Mouse (Mus musculus): ENCODE data around the gene Igsf3. TPM values are rescaled to one million over a fixed set of nuclear protein-coding genes. Genes with fewer than 3 reads are reported as not detected.

Gene Igsf3
- polyA plus RNA-seq, 1 experiment from 2014 or later = 37.2 TPM

DNA sequence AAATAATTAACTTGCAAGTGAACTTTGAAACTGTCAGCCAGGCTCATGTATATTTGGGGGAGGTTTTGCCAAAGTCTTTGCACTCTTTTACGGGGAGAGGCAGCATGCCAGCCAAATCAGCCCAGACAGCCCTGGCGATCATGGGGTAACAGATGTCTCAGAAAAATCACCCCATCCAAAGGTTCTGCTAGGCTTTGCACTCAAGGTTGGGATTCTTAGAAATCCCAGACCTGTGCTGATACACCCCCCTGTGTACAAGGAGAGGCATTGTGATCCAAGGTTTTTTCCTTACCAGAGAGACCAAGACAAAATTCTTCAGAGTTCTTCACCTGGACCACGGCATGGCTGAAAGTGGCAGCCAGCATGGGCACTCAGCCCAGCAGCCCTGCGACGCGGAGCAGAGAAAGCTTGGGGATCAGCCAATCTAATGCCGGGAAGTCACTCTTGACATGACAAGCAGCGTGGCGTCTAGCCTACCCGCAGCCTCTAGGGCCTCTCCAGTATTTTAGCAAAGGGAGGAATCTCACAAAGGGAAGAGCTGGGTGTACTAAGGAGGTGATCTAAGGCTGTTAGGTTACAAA lies 7.5 kb upstream of the Igsf3 start:
- no peak for ATAC-seq

DNA sequence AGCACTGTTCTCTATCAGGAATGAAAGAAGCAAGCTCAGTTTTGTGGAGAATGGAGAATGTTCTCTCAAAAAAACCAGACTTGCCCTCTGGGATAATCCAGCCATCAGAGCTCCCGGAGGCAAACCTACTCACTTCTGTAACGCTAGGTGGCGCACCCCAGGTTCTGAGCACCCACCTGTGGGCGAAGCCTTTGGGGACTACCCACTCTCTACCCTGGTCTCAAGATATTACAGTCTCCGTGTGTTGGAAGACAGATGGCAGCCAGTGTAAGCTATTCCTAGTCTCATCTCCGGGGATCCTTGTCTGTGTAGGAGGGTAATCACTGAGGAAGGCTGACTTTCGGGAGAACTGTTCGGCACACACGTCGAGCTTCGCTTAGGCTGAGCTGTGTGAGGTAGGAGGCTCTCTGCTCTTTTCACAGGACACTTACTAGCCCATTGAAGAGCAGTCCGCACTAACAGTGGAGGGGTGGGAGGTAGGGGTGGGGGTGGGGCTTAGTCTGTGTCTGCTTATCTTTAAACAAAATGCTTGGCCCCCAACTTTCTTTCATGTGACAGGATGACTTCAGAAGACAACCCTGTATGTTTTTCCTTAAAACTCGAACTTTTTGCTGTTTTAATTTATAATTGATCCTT lies 4.4 kb upstream of the Igsf3 start:
- DNase-seq (ENCODE audit: low read depth, low spot score) (no peak), ATAC-seq (no peak)
- no peaks in the 10 kb centered on the region for H3K27me3 ChIP-seq
- POLR2A ChIA-PET = interaction anchor here (1.1 kb wide), 1 partner anchor 46 kb away, joined by 3 read pairs; no protein-coding TSS in a partner anchor
- no peak for TF ChIP-seq CTCF (IDR thresholded peaks at IDR 0.05)
- CTCF ChIA-PET = interaction anchor here (0.6 to 2.5 kb wide), 37 partner anchors 11 to 441 kb away, joined by 3 to 25 read pairs (median 4); no protein-coding TSS in a partner anchor
- in situ Hi-C loops (cut with MboI; ENCODE audit: low pct_unique_long_range_greater_than_20kb) = no loop called here

More for the DNA sequence above, 7.5 kb upstream of the Igsf3 start:
- CTCF ChIA-PET = interaction anchor here (1.5 to 2.4 kb wide), 2 partner anchors 17 to 65 kb away, joined by 3 to 6 read pairs; no protein-coding TSS in a partner anchor
- in situ Hi-C loops (cut with MboI; ENCODE audit: low pct_unique_long_range_greater_than_20kb) = loop anchor here (5.0 kb wide), 2 partner anchors 52 to 93 kb away; no protein-coding TSS in a partner anchor
- no peak for TF ChIP-seq CTCF (IDR thresholded peaks at IDR 0.05)
- POLR2A ChIA-PET = no interaction called here
- no peaks in the 10 kb centered on the region for H3K27me3 ChIP-seq
- no peak for DNase-seq (ENCODE audit: low read depth, low spot score)

DNA sequence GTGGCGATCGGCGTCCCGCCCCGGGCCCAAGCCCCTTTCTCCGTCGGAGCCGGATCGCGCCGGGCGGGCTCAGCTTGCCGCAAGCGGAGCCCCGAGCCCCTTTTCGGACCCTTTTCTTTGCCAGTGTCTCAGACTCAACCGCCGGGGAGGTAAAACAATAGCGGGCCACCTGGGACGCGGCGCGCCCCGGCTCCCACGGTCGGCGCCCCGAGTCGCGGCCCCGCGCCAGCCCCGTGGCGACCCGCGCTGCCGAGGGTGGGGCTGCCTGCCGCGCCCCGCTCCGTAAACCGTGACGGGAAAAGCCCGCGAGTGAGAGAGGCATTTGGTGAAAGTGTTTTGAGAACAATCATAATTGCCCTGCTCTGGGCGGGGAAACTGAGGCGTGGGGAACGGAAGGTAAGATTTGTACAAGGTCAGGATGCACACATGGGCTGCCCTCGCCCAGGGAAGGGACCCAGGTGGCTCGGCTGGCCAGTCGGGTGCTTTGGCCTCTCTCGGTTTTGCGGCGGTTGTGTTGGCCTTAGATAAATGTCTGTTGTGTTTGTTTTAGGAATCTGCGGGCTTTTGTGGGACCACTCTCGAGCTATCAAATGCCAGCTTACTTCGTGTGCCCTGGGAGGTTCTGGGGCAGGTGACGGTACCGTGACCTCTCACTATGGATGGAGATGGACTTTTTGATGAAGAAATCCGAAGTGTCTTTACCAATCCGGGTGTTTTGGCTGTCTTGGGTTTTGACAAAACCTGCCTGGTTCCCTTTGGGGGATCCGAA lies 557 bp downstream of the Igsf3 start:
- in situ Hi-C loops (cut with MboI; ENCODE audit: low pct_unique_long_range_greater_than_20kb) = no loop called here
- POLR2A ChIA-PET = interaction anchor here (0.5 to 1.1 kb wide), 5 partner anchors 10 to 50 kb away, joined by 3 to 5 read pairs (median 3); no protein-coding TSS in a partner anchor
- ATAC-seq = peak; percentile 18
- no peaks in the 10 kb centered on the region for H3K27me3 ChIP-seq
- CTCF ChIA-PET = interaction anchor here (0.7 kb wide), 1 partner anchor 83 kb away, joined by 3 read pairs; no protein-coding TSS in a partner anchor
- no peak for TF ChIP-seq CTCF (IDR thresholded peaks at IDR 0.05)
- no peak for DNase-seq (ENCODE audit: low read depth, low spot score)

DNA sequence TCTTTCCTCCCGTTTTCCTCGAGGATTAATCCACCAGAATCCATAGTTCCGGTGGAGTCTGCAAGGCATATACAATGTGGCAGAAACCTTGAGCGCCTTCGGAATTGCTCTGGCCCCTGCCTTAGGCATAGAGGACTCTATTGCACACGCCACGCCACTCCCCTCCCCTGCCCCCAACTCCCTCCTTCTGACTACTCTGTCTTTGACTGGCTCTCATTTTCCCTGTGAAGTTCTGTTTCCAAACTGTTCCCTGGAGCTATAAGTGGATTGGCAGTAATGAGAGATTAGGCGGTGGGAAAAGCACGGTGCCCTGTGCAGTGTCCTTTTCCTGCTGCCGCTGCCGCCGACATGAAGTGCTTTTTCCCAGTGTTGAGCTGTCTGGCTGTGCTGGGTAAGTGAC lies 1.2 kb downstream of the Igsf3 start:
- ChIA-PET POLR2A (interaction anchor here (0.6 to 1.1 kb wide), 4 partner anchors 10 to 89 kb away, joined by 3 read pairs; no protein-coding TSS in a partner anchor), CTCF (interaction anchor here (0.7 to 1.0 kb wide), 2 partner anchors 74 to 82 kb away, joined by 3 to 4 read pairs; no protein-coding TSS in a partner anchor)
- no peaks in the 10 kb centered on the region for H3K27me3 ChIP-seq
- no peak for ATAC-seq
- in situ Hi-C loops (cut with MboI; ENCODE audit: low pct_unique_long_range_greater_than_20kb) = no loop called here
- DNase-seq (ENCODE audit: low read depth, low spot score) = no peak
- TF ChIP-seq CTCF (IDR thresholded peaks at IDR 0.05) = no peak

DNA sequence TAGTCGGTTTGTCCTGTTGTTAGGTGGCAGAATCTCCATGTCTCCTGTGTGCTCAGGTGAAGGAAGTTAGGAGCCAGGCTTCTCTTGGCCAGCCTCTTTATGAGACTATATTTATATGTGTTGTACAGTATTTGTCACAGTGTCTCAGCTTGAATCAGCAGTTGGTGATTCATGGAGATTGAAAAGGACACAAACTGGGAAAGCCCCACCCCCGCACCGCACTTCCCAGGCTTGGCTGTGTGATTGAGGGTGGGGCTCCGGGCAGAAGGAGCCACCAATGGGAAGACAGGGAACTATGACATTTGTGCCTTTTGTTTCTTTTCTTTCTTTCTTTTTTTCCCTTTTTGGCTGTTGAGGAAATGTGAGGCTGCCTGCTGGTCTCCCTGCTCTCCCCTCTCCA lies 2.9 kb downstream of the Igsf3 start:
- ATAC-seq (peak; percentile 14), DNase-seq (ENCODE audit: low read depth, low spot score) (no peak)
- in situ Hi-C loops (cut with MboI; ENCODE audit: low pct_unique_long_range_greater_than_20kb) = no loop called here
- CTCF ChIA-PET = no interaction called here
- no peak for TF ChIP-seq CTCF (IDR thresholded peaks at IDR 0.05)
- no peaks in the 10 kb centered on the region for H3K27me3 ChIP-seq
- POLR2A ChIA-PET = interaction anchor here (0.6 kb wide), 1 partner anchor 53 kb away, joined by 3 read pairs; no protein-coding TSS in a partner anchor

DNA sequence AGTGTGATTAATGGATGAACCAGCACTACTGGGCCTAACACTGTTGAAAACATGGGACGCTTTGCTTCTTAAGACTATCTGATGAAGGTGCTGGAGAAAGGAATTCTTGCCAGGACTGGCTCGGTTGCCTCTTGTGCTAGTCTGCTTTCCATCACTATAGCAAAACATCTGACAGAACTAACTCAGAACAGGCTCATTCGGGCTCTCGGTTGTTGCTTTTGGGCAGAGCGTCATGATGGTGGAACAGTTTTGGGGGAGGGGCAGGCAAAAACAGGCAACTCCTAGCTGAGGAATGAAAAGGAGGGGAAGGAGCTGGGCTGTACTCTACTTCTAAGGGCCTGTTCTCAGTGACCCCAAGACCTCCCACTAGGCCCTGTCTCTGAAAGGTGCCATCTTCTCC lies 4.8 kb downstream of the Igsf3 start:
- ATAC-seq = no peak
- no peak for TF ChIP-seq CTCF (IDR thresholded peaks at IDR 0.05)
- no peaks in the 10 kb centered on the region for H3K27me3 ChIP-seq
- in situ Hi-C loops (cut with MboI; ENCODE audit: low pct_unique_long_range_greater_than_20kb) = no loop called here
- no peak for DNase-seq (ENCODE audit: low read depth, low spot score)
- ChIA-PET POLR2A (no interaction called here), CTCF (interaction anchor here (1.3 kb wide), 1 partner anchor 45 kb away, joined by 3 read pairs; no protein-coding TSS in a partner anchor)

DNA sequence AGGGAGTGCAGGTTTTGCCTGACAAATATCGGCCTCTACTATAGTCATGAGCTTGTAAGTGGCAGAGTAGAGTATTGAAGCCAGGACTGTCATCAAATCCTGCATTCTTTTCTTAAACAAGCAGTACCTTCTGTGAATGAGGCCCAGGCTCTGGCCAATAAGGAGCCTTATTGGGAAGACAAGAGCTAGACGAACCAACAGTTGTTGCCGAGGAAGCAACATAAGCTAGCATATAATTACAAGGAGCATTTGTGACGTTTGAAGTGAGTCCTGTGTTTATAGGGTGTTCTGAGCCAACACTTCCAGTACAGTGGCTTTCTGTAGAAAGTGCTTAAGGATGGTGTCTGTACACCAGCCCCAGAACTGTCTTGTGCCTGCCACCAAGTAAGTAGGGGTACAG lies 5.9 kb downstream of the Igsf3 start:
- ATAC-seq (no peak), DNase-seq (ENCODE audit: low read depth, low spot score) (no peak)
- in situ Hi-C loops (cut with MboI; ENCODE audit: low pct_unique_long_range_greater_than_20kb) = no loop called here
- CTCF ChIA-PET = interaction anchor here (1.2 to 2.4 kb wide), 5 partner anchors 11 to 79 kb away, joined by 3 to 20 read pairs (median 3); no protein-coding TSS in a partner anchor
- POLR2A ChIA-PET = no interaction called here
- no peak for TF ChIP-seq CTCF (IDR thresholded peaks at IDR 0.05)
- H3K27me3 ChIP-seq = no peaks in the 10 kb centered on the region

DNA sequence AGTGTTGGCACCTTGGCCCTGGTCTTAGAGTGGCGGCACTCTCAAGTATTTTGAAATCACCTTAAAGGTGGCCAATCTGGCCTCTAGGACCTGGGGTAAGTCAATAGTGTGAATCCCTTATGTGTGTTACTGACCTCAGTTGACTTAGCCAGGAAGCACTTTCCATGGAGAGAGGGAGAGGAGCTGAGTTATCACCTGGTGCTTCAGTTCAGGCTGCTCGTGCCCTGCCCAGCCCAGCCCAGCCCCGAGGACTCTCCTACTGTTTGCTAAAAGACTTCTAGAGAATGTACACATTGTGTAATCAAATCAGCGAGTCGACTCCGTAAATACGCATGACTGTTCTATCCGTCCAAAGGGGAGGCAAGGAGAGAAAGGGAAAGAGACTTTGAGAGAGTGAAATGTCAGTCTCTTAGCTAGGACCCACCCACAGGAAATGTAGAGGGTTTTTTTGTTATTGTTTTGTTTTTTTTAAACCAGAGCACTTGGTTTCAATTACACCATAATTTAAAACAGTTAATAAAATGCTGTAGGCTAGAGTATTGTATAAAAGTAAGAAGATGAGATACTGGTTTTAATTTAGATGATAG lies 9.6 kb downstream of the Igsf3 start:
- ATAC-seq = no peak
- CTCF ChIA-PET = no interaction called here
- DNase-seq (ENCODE audit: low read depth, low spot score) = no peak
- in situ Hi-C loops (cut with MboI; ENCODE audit: low pct_unique_long_range_greater_than_20kb) = no loop called here
- H3K27me3 ChIP-seq = no peaks in the 10 kb centered on the region
- no peak for TF ChIP-seq CTCF (IDR thresholded peaks at IDR 0.05)
- POLR2A ChIA-PET = no interaction called here

DNA sequence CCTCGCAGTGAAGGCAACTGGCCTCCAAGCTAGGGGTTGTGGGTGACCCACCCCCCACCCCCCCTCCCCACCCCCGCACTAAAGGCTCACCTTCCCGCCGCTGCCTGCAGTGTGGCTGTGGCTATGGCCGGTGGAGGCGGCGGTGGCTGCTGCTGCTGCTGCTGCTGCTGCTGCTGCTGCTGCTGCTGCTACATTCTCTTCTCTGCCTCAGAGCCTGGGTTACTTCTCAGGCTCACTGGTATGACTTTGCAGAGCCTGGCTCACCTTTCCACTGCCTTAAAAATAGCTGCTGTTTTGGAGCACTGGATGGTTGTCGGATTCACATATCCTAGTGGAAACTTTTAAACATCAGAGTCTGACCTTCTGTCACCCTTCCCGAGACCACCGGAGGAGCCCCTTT lies 11.0 kb downstream of the Igsf3 start:
- ChIA-PET POLR2A (no interaction called here), CTCF (interaction anchor here (1.0 to 1.1 kb wide), 2 partner anchors 16 to 35 kb away, joined by 3 read pairs; no protein-coding TSS in a partner anchor)
- ATAC-seq (no peak), DNase-seq (ENCODE audit: low read depth, low spot score) (no peak)
- no peaks in the 10 kb centered on the region for H3K27me3 ChIP-seq
- in situ Hi-C loops (cut with MboI; ENCODE audit: low pct_unique_long_range_greater_than_20kb) = no loop called here
- TF ChIP-seq CTCF (IDR thresholded peaks at IDR 0.05) = no peak

DNA sequence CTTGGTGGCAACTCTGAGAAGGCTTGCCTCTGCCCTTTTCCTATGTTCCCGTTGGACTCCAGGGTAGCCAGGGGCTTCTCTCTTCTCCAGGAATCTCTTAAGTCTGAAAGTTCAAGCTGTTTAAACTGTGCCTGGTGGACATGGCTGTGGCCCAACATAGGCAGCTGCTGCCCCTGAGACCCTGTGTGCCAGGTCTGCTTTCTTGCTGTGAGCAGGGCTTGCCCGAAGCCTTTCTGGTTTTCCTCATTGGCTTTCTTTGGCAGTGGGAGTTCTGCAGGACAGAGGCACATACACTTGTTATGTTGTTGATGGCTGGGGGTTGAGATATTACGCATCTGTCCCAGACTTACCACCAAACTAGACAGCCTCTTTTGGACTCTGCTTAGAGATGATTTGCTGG lies 12.7 kb downstream of the Igsf3 start:
- no peaks in the 10 kb centered on the region for H3K27me3 ChIP-seq
- POLR2A ChIA-PET = no interaction called here
- CTCF ChIA-PET = no interaction called here
- in situ Hi-C loops (cut with MboI; ENCODE audit: low pct_unique_long_range_greater_than_20kb) = no loop called here
- ATAC-seq (no peak), DNase-seq (ENCODE audit: low read depth, low spot score) (no peak)
- TF ChIP-seq CTCF (IDR thresholded peaks at IDR 0.05) = no peak

Measured in Patski (cell line).